Mouse (Mus musculus) intestine, embryonic 16.5 days (tissue): ENCODE data around the gene Plb1. TPM values are rescaled to one million over a fixed set of nuclear protein-coding genes. Genes with fewer than 3 reads are reported as not detected.

Experiments used
- ATAC-seq: fragments of 200-750 bp; cut with Nextera tagmentation; 2 replicates; pipeline ENCODE4 v1.8.0; 2017; ENCODE audit warnings: moderate TSS enrichment, moderate library complexity
- H3K27ac ChIP-seq: fragments of 300-500 bp; sonication (generic); 2 replicates; pipeline ENCODE4 v1.5.1; 2014; ENCODE audit warnings: mild to moderate bottlenecking, low read length
- H3K27me3 ChIP-seq: fragments of 300-500 bp; sonication (generic); replicated peaks from 2 replicates; pipeline ENCODE4 v1.6.1; 2014; ENCODE audit warnings: low read length, control low read depth, mixed read lengths; ENCODE audit not compliant: control insufficient read depth, insufficient read depth
- H3K36me3 ChIP-seq: fragments of 300-500 bp; sonication (generic); 2 replicates; pipeline ENCODE4 v1.6.1; 2014; ENCODE audit warnings: low read length, control low read depth; ENCODE audit not compliant: control insufficient read depth, insufficient read depth
- H3K4me1 ChIP-seq: fragments of 300-500 bp; sonication (generic); 2 replicates; pipeline ENCODE4 v1.6.1; 2014; ENCODE audit warnings: low read length, control low read depth, mixed read lengths; ENCODE audit not compliant: control insufficient read depth, insufficient read depth
- H3K4me2 ChIP-seq: fragments of 300-500 bp; sonication (generic); 2 replicates; pipeline ENCODE4 v1.6.1; 2014; ENCODE audit warnings: low read depth, low read length, control low read depth
- H3K4me3 ChIP-seq: fragments of 300-500 bp; sonication (generic); 2 replicates; pipeline ENCODE4 v1.5.1; 2014; ENCODE audit warnings: mild to moderate bottlenecking, low read length
- H3K9ac ChIP-seq: fragments of 300-500 bp; sonication (generic); 2 replicates; pipeline ENCODE4 v1.6.1; 2014; ENCODE audit warnings: low read depth, low read length
- H3K9me3 ChIP-seq: fragments of 300-500 bp; sonication (generic); 2 replicates; pipeline ENCODE4 v1.6.1; 2016; ENCODE audit warnings: low read length, control low read depth; ENCODE audit not compliant: control insufficient read depth
- WGBS: fragments of 180-500 bp; shearing (Covaris S2); extraction: QIAGEN DNeasy Blood & Tissue Kit; methylation state at CpG from one replicate; pipeline ENCODE4 v1.1.7; 2014; 5-methylcytosine and 5-hydroxymethylcytosine counted together
- polyA plus RNA-seq: library from polyadenylated mRNA; unstranded; fragments of >200 nt; fragmentation: Nextera tagmentation; extraction: Ambion mirVana; gene quantifications from 2 replicates; pipeline ENCODE4 v1.2.1, GENCODE M21; 2015

Plb1 gene
- polyA plus RNA-seq, 1 experiment from 2014 or later, result 1.3 TPM

GRCm38 (mm10) chr5:32310802-32311201 is 78.3 kb downstream of the Plb1 start:
- H3K27ac ChIP-seq, result no peak overlapping the region
- 50% methylated on average over 5 of the region's 5 CpGs for WGBS
- H3K27me3 ChIP-seq, result no peaks in the 10 kb centered on the region
- H3K4me1 ChIP-seq, result no peaks in the 10 kb centered on the region; the same call in 1 of the 2 replicates
- H3K9me3 ChIP-seq, result no peaks in the 10 kb centered on the region
- ATAC-seq, result peak; percentile 86
- no peaks in the 10 kb centered on the region for H3K36me3 ChIP-seq
- no peak overlapping the region for H3K4me3 ChIP-seq
- no peak overlapping the region for H3K9ac ChIP-seq
- no peak overlapping the region for H3K4me2 ChIP-seq

DNA sequence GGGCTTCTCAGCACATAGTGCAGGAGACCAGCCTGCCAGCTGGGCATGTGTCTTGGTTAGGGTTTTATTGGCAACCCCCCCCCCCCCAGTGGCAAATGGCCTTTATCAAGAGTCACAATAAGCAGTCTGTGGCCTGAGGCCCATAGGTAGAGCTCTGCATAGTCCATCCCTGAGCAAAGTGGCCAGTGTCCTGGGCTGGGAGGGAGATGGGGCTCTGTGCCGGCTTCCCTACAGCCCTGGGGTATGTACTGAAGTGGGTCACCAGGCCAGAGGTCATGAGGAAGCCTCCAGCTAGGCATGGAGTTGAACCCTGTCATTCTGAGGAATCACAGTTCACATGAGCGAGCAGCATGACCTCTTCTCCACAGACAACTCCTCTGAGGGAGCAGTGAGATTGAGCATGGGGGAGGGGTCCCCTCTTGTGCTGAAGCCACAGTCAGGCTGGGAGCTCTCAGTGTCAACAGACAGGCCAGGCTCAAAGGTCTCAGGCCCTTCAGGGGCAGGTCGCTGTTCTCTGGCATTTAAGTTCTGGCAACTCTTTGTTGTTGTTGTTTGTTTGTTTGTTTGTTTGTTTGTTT is 79.2 kb downstream of the Plb1 start:
- WGBS, result 57% methylated on average over 3 of the region's 3 CpGs
- no peak overlapping the region for H3K9ac ChIP-seq
- no peaks in the 10 kb centered on the region for H3K9me3 ChIP-seq
- no peak overlapping the region for H3K4me3 ChIP-seq
- H3K4me1 ChIP-seq, result no peaks in the 10 kb centered on the region; the same call in 1 of the 2 replicates
- H3K27ac ChIP-seq, result no peak overlapping the region
- no peaks in the 10 kb centered on the region for H3K27me3 ChIP-seq
- no peak overlapping the region for H3K4me2 ChIP-seq
- no peaks in the 10 kb centered on the region for H3K36me3 ChIP-seq
- ATAC-seq, result no peak

- no peak overlapping the region for H3K9ac ChIP-seq
- H3K27me3 ChIP-seq, result no peaks in the 10 kb centered on the region
- no peak overlapping the region for H3K4me2 ChIP-seq
- no peaks in the 10 kb centered on the region; the same call in 1 of the 2 replicates for H3K4me1 ChIP-seq
- H3K9me3 ChIP-seq, result no peaks in the 10 kb centered on the region
- H3K27ac ChIP-seq, result no peak overlapping the region
- 75% methylated on average over 6 of the region's 6 CpGs for WGBS
- no peak overlapping the region for H3K4me3 ChIP-seq
- no peak for ATAC-seq
- H3K36me3 ChIP-seq, result no peaks in the 10 kb centered on the region
Measured at GRCm38 (mm10) chr5:32313671-32314070, 81.2 kb downstream of the Plb1 start.

GRCm38 (mm10) chr5:32314731-32315130 is 82.2 kb downstream of the Plb1 start:
- Histone ChIP-seq H3K4me3 (no peak overlapping the region), H3K4me2 (no peak overlapping the region), H3K9ac (no peak overlapping the region), H3K27me3 (no peaks in the 10 kb centered on the region), H3K9me3 (no peaks in the 10 kb centered on the region), H3K27ac (no peak overlapping the region), H3K4me1 (no peaks in the 10 kb centered on the region; the same call in 1 of the 2 replicates), H3K36me3 (no peaks in the 10 kb centered on the region)
- peak; percentile 62 for ATAC-seq
- 42% methylated on average over 2 of the region's 2 CpGs for WGBS

- 42% methylated on average over 7 of the region's 7 CpGs for WGBS
- Histone ChIP-seq H3K27ac (no peak overlapping the region), H3K36me3 (no peaks in the 10 kb centered on the region), H3K4me2 (no peak overlapping the region), H3K4me3 (no peak overlapping the region), H3K4me1 (no peaks in the 10 kb centered on the region), H3K9me3 (no peaks in the 10 kb centered on the region), H3K27me3 (no peaks in the 10 kb centered on the region), H3K9ac (no peak overlapping the region)
- ATAC-seq, result peak; percentile 59
Measured at GRCm38 (mm10) chr5:32322146-32322811, 89.8 kb downstream of the Plb1 start.

DNA sequence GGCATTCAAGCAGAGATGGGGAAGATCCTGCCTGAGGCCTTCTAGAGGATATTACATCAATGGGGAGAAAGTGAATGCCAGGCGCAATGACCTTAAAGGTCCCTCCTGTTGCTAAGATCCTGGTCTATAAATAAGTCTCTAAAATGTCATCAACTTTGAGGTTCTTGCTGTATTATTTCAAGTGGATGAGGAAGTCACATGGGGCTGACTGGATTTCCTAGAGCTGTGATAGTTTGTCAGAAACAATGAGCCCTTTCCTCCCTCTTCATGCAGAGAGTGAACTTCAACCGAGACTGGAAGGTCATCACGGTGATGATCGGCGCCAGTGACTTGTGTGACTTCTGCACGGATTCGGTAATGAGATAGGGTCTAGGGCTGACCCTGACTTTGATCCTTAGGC is 95.6 kb downstream of the Plb1 start:
- ATAC-seq, result no peak

GRCm38 (mm10) chr5:32332591-32332990 is 100.1 kb downstream of the Plb1 start:
- H3K4me1 ChIP-seq, result peaks cover 22% of the 10 kb centered on the region
- WGBS, result 80% methylated on average over 4 of the region's 4 CpGs
- no peaks in the 10 kb centered on the region for H3K36me3 ChIP-seq
- H3K4me2 ChIP-seq, result no peak overlapping the region
- H3K4me3 ChIP-seq, result no peak overlapping the region
- no peak overlapping the region for H3K27ac ChIP-seq
- H3K27me3 ChIP-seq, result no peaks in the 10 kb centered on the region
- ATAC-seq, result no peak
- H3K9me3 ChIP-seq, result no peaks in the 10 kb centered on the region
- no peak overlapping the region for H3K9ac ChIP-seq

More for the DNA sequence above, 95.6 kb downstream of the Plb1 start:
- 86% methylated on average over 7 of the region's 7 CpGs for WGBS
- Histone ChIP-seq H3K36me3 (no peaks in the 10 kb centered on the region), H3K4me2 (no peak overlapping the region), H3K9me3 (no peaks in the 10 kb centered on the region), H3K27ac (no peak overlapping the region), H3K27me3 (no peaks in the 10 kb centered on the region), H3K9ac (no peak overlapping the region), H3K4me3 (no peak overlapping the region), H3K4me1 (no peaks in the 10 kb centered on the region)

DNA sequence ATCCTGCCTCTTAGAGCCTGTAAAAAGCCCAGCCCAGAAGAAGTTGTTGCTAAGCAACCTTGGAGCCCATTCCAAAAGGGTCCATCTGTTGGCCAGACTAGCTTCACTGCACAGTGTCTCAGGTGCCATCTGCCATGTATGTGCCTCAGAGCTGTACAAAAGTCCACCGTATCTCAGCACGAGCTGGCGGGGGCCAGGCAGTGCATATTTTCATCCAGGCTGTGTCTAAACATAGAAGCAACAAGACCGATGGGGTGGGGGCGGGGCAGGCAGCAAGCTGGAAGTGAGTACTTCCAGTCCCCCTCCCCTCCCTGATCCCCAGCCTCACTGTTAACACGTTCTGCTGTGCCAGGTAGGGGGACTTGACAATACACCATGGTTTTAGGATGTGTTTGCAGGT is 102.7 kb downstream of the Plb1 start:
- no peak overlapping the region for H3K4me2 ChIP-seq
- WGBS, result 23% methylated on average over 6 of the region's 6 CpGs
- no peaks in the 10 kb centered on the region for H3K36me3 ChIP-seq
- peak; percentile 77 for ATAC-seq
- no peak overlapping the region; the same call in 1 of the 2 replicates for H3K27ac ChIP-seq
- H3K4me3 ChIP-seq, result no peak overlapping the region
- peaks cover 29% of the 10 kb centered on the region for H3K4me1 ChIP-seq
- no peak overlapping the region for H3K9ac ChIP-seq
- no peaks in the 10 kb centered on the region for H3K27me3 ChIP-seq
- H3K9me3 ChIP-seq, result no peaks in the 10 kb centered on the region

DNA sequence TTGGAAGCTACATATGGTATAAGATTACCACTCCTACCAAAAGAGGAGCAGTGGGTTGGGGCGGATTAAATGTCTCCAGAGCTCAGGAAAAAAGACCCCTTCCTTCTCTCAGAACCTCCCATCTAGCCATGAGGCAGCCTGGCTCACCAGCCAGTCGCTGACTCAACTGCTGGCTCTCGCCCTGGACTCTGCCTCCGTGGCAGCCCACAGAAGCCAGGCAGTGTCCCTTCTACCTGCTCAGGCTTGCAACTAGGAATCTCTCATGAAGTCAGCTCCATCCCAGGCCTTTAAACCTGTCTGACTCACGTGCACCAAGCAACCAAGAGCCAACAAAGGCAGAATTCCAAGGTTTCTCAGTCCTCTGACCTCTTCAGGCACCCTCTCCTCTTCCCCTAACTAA is 103.6 kb downstream of the Plb1 start:
- H3K27me3 ChIP-seq, result no peaks in the 10 kb centered on the region
- H3K27ac ChIP-seq, result 0 out of 2 replicates have a peak overlapping the region, but pooled peaks have one; percentile 20
- H3K9ac ChIP-seq, result no peak overlapping the region
- H3K4me3 ChIP-seq, result no peak overlapping the region
- H3K36me3 ChIP-seq, result no peaks in the 10 kb centered on the region
- no peaks in the 10 kb centered on the region for H3K9me3 ChIP-seq
- 64% methylated on average over 5 of the region's 5 CpGs for WGBS
- H3K4me1 ChIP-seq, result peaks cover 31% of the 10 kb centered on the region
- no peak for ATAC-seq
- no peak overlapping the region for H3K4me2 ChIP-seq
